Mouse (Mus musculus) hindbrain, embryonic 14.5 days (tissue): ENCODE measurements around the gene Polr2i. TPM values are rescaled to one million over a fixed set of nuclear protein-coding genes. Genes with fewer than 3 reads are reported as not detected.

ENCODE experiments used
- ATAC-seq: fragments of 200-750 bp; cut with Nextera tagmentation; 2 replicates; pipeline ENCODE4 v1.8.0; 2017; ENCODE audit warnings: moderate number of reproducible peaks, mild to moderate bottlenecking, moderate TSS enrichment, moderate library complexity; ENCODE audit not compliant: low FRiP score
- DNase-seq: peaks from one replicate; pipeline ENCODE4 v3.0.0-alpha.2; 2015; ENCODE audit warnings: low spot score
- H3K27ac ChIP-seq: fragments of 300-500 bp; sonication (generic); 2 replicates; pipeline ENCODE4 v1.5.1; 2014; ENCODE audit warnings: mild to moderate bottlenecking, moderate library complexity
- H3K27me3 ChIP-seq: fragments of 300-500 bp; sonication (generic); 2 replicates; pipeline ENCODE4 v1.6.1; 2014; ENCODE audit warnings: mild to moderate bottlenecking, low read length, mixed read lengths; ENCODE audit not compliant: control insufficient read depth, insufficient read depth
- H3K36me3 ChIP-seq: fragments of 300-500 bp; sonication (generic); replicated peaks from 2 replicates; pipeline ENCODE4 v1.6.1; 2014; ENCODE audit not compliant: control insufficient read depth, insufficient read depth
- H3K4me1 ChIP-seq: fragments of 300-500 bp; sonication (generic); replicated peaks from 2 replicates; pipeline ENCODE4 v1.6.1; 2014; ENCODE audit warnings: antibody characterized with exemption, low read length, mixed read lengths; ENCODE audit not compliant: control insufficient read depth, insufficient read depth
- H3K4me2 ChIP-seq: fragments of 300-500 bp; sonication (generic); replicated peaks from 2 replicates; pipeline ENCODE4 v1.6.1; 2014; ENCODE audit warnings: mild to moderate bottlenecking, moderate library complexity
- H3K4me3 ChIP-seq: fragments of 300-500 bp; sonication (generic); replicated peaks from 2 replicates; pipeline ENCODE4 v1.5.1; 2014; ENCODE audit warnings: mild to moderate bottlenecking, low read length
- H3K9ac ChIP-seq: fragments of 300-500 bp; sonication (generic); 2 replicates; pipeline ENCODE4 v1.6.1; 2014
- H3K9me3 ChIP-seq: fragments of 300-500 bp; sonication (generic); 2 replicates; pipeline ENCODE4 v1.6.1; 2016; ENCODE audit warnings: low read length; ENCODE audit not compliant: control insufficient read depth
- WGBS: fragments of 180-500 bp; shearing (Covaris S2); extraction: QIAGEN DNeasy Blood & Tissue Kit; methylation state at CpG from one replicate; pipeline ENCODE4 v1.1.7; 2014; 5-methylcytosine and 5-hydroxymethylcytosine counted together
- polyA plus RNA-seq: library from polyadenylated mRNA; unstranded; fragments of >200 nt; fragmentation: Nextera tagmentation; extraction: Ambion mirVana; gene quantifications from 2 replicates; pipeline ENCODE4 v1.2.1, GENCODE M21; 2014

The Polr2i gene
- polyA plus RNA-seq, 1 experiment from 2014 or later = 199 TPM

DNA sequence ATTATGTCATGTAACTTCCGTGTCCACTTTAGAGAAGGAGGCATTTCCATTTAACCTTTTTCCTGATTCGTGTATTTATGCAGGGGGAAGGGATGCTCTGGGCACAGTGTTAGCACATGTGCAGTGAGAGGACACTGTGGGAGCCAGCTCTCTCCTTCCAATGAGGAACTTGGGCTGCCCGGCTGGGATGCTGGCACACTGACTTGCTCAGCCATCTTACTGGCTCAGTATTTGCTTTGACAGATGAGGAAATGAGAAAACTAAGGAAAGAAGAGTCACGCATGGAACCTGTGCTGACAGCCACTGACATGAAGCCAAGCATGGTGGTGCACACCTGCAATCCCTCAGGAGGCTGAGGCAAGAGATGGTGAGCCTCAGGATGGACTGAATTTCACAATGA, 37.9 kb downstream of the Polr2i start:
- ATAC-seq (no peak), DNase-seq (no peak)
- Histone ChIP-seq H3K27ac (no peak overlapping the region), H3K4me1 (no peaks in the 10 kb centered on the region), H3K27me3 (no peaks in the 10 kb centered on the region), H3K36me3 (no peaks in the 10 kb centered on the region), H3K9me3 (no peaks in the 10 kb centered on the region), H3K9ac (no peak overlapping the region), H3K4me2 (no peak overlapping the region), H3K4me3 (no peak overlapping the region)
- WGBS = 94% methylated on average over 4 of the region's 4 CpGs

DNA sequence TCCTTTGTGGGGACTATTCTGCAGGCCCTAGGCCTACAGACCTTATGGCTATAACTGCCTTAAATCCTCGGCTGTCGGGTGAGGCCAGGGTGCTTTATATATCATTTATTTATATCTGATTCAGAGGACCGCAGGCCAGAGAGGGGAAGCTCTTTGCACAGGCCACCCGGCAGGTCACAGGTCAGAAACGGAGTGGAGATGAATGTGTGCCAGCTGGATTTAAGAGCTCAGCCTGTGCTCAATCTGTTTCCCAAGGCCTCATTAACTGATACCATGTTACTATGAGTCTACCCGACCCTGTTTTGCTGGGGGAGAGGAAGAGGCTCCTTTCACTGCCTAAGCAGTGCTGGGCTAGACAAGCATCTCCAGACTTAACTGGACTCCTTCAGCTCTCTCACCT, 42.6 kb downstream of the Polr2i start:
- Histone ChIP-seq H3K4me1 (no peaks in the 10 kb centered on the region), H3K9ac (no peak overlapping the region), H3K36me3 (no peaks in the 10 kb centered on the region), H3K27ac (no peak overlapping the region), H3K27me3 (no peaks in the 10 kb centered on the region), H3K9me3 (no peaks in the 10 kb centered on the region), H3K4me2 (no peak overlapping the region), H3K4me3 (no peak overlapping the region)
- no peak for ATAC-seq
- DNase-seq = no peak
- WGBS = 92% methylated on average over 6 of the region's 6 CpGs

DNA sequence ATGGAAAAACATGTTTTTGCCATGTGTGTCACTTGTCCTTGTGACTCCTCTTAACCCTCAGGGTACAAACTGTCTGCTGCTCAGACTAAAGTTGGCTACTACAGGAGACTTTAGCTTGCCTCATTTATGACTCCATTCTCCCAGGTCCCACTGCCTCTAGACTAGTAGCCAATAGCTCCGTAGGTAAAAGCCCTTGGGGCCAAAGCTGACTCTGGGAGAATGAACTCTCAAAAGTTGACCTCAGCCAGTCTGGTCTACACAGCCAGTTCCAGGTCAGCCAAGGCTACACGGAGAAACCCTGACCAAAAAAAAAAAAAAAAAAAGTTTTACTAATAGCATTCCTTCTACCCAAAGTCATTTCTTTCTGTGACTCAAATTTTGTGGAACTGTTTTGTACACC, 47.2 kb downstream of the Polr2i start:
- WGBS = 67% methylated on average over 2 of the region's 2 CpGs
- no peaks in the 10 kb centered on the region for H3K36me3 ChIP-seq

DNA sequence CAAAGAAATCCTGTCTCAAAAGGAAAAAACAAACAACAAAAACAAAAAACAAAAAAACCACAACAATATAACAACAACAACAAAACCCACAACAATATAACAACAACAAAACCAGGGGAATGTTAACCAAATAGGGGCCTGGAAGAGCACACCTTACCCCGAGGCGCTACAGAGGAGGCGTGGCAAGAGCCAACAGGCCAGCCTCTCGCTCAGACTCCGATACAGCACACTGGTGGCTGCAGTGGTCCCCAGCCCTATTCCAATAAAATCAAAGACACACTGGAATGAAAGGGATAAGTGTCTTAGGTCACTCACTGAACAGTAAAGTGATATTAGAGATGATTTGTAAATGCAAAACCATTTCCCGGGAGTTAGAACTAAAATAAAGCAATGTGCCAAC, 47.8 kb downstream of the Polr2i start:
- Histone ChIP-seq H3K36me3 (no peaks in the 10 kb centered on the region), H3K9me3 (no peaks in the 10 kb centered on the region), H3K27ac (no peak overlapping the region), H3K4me3 (peak overlapping the region; percentile 61), H3K4me1 (no peaks in the 10 kb centered on the region), H3K9ac (peak overlapping the region; percentile 40; the same call in 1 of the 2 replicates), H3K4me2 (peak overlapping the region; percentile 91), H3K27me3 (no peaks in the 10 kb centered on the region)
- DNase-seq (no peak), ATAC-seq (no peak)
- WGBS = under 1% methylated on average over 6 of the region's 6 CpGs

More for the DNA sequence above, 47.2 kb downstream of the Polr2i start:
- no peak overlapping the region for H3K9ac ChIP-seq
- no peak overlapping the region; the same call in 1 of the 2 replicates for H3K4me3 ChIP-seq
- no peak for DNase-seq
- H3K27ac ChIP-seq = no peak overlapping the region
- ATAC-seq = no peak
- no peaks in the 10 kb centered on the region for H3K9me3 ChIP-seq
- H3K4me1 ChIP-seq = no peaks in the 10 kb centered on the region
- H3K27me3 ChIP-seq = no peaks in the 10 kb centered on the region
- peak overlapping the region; percentile 91 for H3K4me2 ChIP-seq

DNA sequence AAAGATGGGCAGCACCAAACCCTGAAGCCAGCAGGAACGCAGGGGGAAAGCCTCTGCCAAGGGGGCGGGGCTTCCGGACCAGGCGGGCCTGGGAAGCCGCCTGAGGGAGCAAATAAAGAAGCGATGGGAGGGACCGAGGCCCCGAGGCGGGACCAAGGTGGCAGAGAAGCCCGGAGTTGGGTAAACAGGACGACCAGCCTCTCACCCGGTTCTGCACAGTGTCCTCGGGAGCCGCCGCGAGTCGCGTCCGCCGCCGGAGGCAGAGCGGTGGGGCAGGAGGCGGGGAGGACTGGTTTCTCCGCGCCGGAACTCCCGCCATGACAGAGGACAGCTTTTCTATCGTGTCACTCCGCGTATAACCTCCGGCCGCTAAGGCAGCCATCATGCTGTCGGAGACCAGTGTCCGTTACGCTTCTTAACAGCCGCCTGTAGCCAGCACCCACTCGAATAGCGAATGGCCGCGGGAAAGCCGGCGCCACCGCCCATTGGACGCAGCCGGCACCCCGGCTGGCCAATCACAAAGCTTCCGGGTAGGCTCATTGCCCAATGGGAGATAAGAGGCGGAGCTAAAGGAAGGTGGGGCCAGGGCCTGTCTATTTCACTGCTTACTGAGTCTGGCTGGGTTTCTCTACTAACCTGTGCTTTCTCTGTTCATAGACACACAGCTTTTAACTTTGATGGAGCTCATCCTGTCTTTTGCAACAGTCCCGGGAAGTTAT, 48.4 kb downstream of the Polr2i start, which contains the start of the genes Thap8 and Wdr62:
Gene Thap8, plus strand, starts transcription at position 144 of the 719 bp plus-strand sequence.
Gene Wdr62, minus strand, starts transcription at position 469 of the 719 bp plus-strand sequence.
- H3K9ac ChIP-seq = peak within 1 kb of the TSS; percentile 60
- H3K27ac ChIP-seq = peak within 1 kb of the TSS; percentile 97
- ATAC-seq (peak; percentile 95), DNase-seq (peak; percentile 94)
- peak within 1 kb of the TSS; percentile 91 for H3K4me2 ChIP-seq
- no peaks in the 10 kb centered on the region for H3K9me3 ChIP-seq
- H3K4me1 ChIP-seq = no peaks in the 10 kb centered on the region
- under 1% methylated on average over 42 of the region's 49 CpGs for WGBS
- peak within 1 kb of the TSS; percentile 61 for H3K4me3 ChIP-seq
- H3K27me3 ChIP-seq = no peaks in the 10 kb centered on the region
- no peaks in the 10 kb centered on the region for H3K36me3 ChIP-seq

DNA sequence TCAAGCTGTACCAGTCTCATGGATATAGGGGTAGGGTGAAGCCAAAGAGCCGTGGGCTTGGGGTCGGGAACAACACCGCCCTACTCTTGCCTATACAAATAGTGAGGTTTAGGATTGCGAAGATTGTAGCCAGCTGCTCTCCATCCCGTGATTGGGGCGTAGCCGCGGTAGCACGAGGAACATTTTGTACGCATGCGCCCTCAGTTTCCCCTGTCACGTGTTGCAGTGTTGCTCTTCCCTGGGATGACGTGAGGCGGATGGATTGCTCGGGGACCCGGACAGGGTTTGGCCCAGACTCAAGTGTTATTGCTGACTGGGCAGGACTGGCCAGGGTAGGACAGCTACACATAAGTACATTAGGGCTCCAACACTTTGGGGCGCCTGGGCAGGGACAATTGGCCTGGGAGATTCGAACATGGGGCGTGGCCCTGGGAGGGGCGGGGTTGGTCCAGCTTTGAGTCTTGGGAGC, 49.0 kb downstream of the Polr2i start:
- Histone ChIP-seq H3K36me3 (no peaks in the 10 kb centered on the region), H3K9me3 (no peaks in the 10 kb centered on the region), H3K4me2 (peak overlapping the region; percentile 91), H3K27me3 (no peaks in the 10 kb centered on the region), H3K27ac (peak overlapping the region; percentile 97), H3K4me1 (no peaks in the 10 kb centered on the region), H3K4me3 (peak overlapping the region; percentile 61), H3K9ac (peak overlapping the region; percentile 60)
- DNase-seq (peak; percentile 90), ATAC-seq (peak; percentile 86)
- WGBS = under 1% methylated on average over 20 of the region's 20 CpGs

DNA sequence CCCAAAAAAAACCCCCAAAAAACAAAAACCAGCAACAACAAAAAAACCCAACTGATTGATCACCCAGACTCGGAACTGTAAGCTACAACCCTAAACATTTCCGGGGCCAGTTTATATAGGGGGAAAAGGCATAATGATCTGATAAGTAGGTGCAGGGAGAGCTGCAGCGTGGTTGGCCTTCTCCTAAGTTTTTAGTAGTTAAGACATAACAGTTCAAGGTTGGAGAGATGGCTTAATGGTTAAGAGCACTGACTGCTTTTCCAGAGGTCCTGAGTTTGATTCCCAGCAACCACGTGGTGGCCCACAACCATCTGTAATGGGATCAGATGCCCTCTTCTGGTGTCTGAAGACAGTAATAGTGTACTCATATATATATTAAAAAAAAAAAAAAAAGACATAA, 49.8 kb downstream of the Polr2i start:
- Histone ChIP-seq H3K27ac (no peak overlapping the region), H3K4me1 (no peaks in the 10 kb centered on the region), H3K9ac (no peak overlapping the region), H3K27me3 (no peaks in the 10 kb centered on the region), H3K36me3 (no peaks in the 10 kb centered on the region), H3K4me3 (no peak overlapping the region), H3K9me3 (no peaks in the 10 kb centered on the region), H3K4me2 (peak overlapping the region; percentile 91; the same call in 1 of the 2 replicates)
- 81% methylated on average over 4 of the region's 4 CpGs for WGBS
- ATAC-seq = no peak
- DNase-seq = no peak

DNA sequence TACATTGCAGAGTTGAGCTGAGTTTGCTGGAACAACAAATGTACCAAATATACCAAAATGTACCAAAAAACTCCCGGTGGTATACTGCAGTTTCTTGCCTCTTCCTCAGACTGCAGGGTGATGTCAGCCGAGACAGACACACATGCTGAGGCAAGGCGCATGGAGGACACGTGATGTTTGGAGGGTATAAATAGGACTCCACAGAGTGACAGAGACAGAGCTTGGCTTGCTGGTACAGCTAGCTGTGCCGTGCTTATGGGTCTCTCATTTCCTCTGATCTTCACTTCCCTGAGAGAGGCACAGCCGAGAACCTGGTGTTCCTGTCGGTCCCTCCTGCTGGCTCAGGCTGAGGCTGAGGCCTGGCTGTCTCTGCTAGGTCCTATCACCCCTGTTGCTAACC, 51.0 kb downstream of the Polr2i start:
- Histone ChIP-seq H3K27me3 (no peaks in the 10 kb centered on the region), H3K4me1 (no peaks in the 10 kb centered on the region), H3K9me3 (no peaks in the 10 kb centered on the region), H3K27ac (no peak overlapping the region), H3K36me3 (no peaks in the 10 kb centered on the region), H3K9ac (no peak overlapping the region), H3K4me3 (no peak overlapping the region), H3K4me2 (no peak overlapping the region)
- WGBS = 87% methylated on average over 7 of the region's 7 CpGs
- DNase-seq (no peak), ATAC-seq (no peak)
